Mouse (Mus musculus): ENCODE measurements at regions not wholly inside any gene's neighbourhood (a gene's known extent, or its start where the extent isn't known, plus 50 kb on each side); places are given as distances from the start of the nearest gene placed in this dataset.

DNA sequence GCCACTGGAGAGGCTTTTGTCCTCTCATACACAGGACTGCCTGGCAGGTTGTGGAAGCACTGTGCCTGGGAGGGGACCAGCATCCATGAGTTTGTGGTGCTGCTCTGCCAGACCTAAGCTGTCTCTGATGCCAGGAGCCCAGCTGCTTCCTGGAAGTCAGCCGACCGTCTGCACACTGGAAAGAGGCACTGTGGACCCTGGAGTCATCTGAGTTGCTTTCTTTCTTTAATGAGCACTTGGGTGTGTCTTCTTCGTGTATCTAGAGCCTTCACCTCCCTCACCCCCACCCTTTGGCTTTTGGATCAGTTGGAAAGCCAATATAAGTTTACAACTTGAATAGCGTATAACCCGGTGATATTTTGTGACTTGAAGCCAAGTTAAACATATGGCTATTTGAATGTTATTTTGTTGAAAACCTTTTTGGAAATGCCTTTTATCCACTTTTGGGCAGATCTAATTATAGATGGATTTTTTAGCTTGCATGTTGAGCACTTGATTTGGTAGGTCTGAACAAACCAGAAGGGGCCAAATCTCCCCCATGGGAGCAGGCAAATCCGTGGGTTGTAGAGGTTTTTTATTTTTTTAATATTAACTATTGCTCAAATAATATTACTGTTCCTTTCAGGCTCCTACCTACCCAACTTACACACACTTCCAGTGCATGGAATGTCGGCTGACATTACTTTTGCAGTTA lies 92.6 kb upstream of the Twist2 start:
- Histone ChIP-seq H3K9ac (replicated peaks; ENCODE audit: low read depth, low read length) (no peak overlapping the region), H3K36me3 (ENCODE audit: control insufficient read depth, insufficient read depth, low read length) (no peaks in the 10 kb centered on the region), H3K4me1 (ENCODE audit: control insufficient read depth, insufficient read depth, low read length) (0 out of 2 replicates have a peak, but pooled peaks cover 2% of the 10 kb centered on the region), H3K4me3 (ENCODE audit: low read depth, low read length) (no peak overlapping the region), H3K9me3 (ENCODE audit: control insufficient read depth, low read depth, low read length) (no peaks in the 10 kb centered on the region), H3K27me3 (ENCODE audit: control insufficient read depth, insufficient read depth, low read length) (no peaks in the 10 kb centered on the region), H3K4me2 (replicated peaks; ENCODE audit: low read depth, low read length) (no peak overlapping the region), H3K27ac (ENCODE audit: low read length) (no peak overlapping the region)
- WGBS: 58% methylated on average over 7 of the region's 7 CpGs
- ATAC-seq (ENCODE audit: insufficient number of reproducible peaks, insufficient read depth, low FRiP score, low read depth): no peak

DNA sequence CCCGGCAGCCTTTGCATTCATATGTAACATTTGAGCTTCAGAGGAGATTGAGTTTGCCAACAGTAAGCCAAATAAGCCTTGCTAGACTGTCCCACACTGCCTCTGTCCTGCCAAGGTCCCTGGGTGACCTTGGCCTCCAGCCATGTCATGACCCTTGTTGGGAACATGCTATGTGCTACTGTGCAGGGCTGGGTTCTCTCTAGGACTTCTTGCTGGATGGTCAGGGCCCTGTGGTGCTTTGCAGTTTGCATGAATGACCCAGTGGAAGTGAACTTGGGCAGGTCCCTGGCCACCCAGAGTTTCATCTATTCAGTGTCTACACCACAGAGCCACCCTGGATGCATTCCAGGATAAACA lies 92.0 kb upstream of the Twist2 start:
- Histone ChIP-seq H3K4me2 (replicated peaks; ENCODE audit: low read depth, low read length) (no peak overlapping the region), H3K4me1 (ENCODE audit: control insufficient read depth, insufficient read depth, low read length) (0 out of 2 replicates have a peak, but pooled peaks cover 2% of the 10 kb centered on the region)
- ATAC-seq (ENCODE audit: insufficient number of reproducible peaks, insufficient read depth, low FRiP score, low read depth): no peak

DNA sequence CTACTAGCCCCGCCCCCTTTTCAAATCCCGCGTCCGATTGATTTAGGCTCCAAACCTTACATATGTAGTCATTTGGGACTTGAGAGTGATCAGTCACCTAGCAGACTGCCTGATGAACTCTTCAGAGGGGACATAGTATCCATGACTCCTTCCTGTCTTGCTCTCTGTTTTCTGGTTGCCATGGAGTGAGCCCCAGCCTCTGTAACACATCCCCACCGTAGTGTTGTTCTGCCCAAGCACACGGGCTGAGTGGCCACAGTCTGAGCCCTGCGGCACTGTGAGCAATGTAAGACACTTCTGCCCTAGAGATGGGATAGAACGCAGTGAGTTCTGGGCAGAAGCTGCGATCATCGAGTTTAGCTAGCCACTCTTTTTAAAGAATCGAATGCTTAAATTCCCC lies 88.1 kb upstream of the Twist2 start:
- WGBS: 77% methylated on average over 11 of the region's 11 CpGs
- Histone ChIP-seq H3K4me3 (ENCODE audit: low read depth, low read length) (no peak overlapping the region), H3K36me3 (ENCODE audit: control insufficient read depth, insufficient read depth, low read length) (no peaks in the 10 kb centered on the region), H3K27me3 (ENCODE audit: control insufficient read depth, insufficient read depth, low read length) (no peaks in the 10 kb centered on the region), H3K4me2 (replicated peaks; ENCODE audit: low read depth, low read length) (no peak overlapping the region), H3K27ac (ENCODE audit: low read length) (no peak overlapping the region), H3K9ac (replicated peaks; ENCODE audit: low read depth, low read length) (no peak overlapping the region), H3K9me3 (ENCODE audit: control insufficient read depth, low read depth, low read length) (no peaks in the 10 kb centered on the region), H3K4me1 (ENCODE audit: control insufficient read depth, insufficient read depth, low read length) (0 out of 2 replicates have a peak, but pooled peaks cover 2% of the 10 kb centered on the region)
- no peak for ATAC-seq (ENCODE audit: insufficient number of reproducible peaks, insufficient read depth, low FRiP score, low read depth)

More for the DNA sequence above, 92.0 kb upstream of the Twist2 start:
- Histone ChIP-seq H3K9ac (replicated peaks; ENCODE audit: low read depth, low read length) (no peak overlapping the region), H3K4me3 (ENCODE audit: low read depth, low read length) (no peak overlapping the region), H3K27ac (ENCODE audit: low read length) (no peak overlapping the region), H3K36me3 (ENCODE audit: control insufficient read depth, insufficient read depth, low read length) (no peaks in the 10 kb centered on the region), H3K9me3 (ENCODE audit: control insufficient read depth, low read depth, low read length) (no peaks in the 10 kb centered on the region), H3K27me3 (ENCODE audit: control insufficient read depth, insufficient read depth, low read length) (no peaks in the 10 kb centered on the region)
- 87% methylated on average over 1 of the region's 1 CpGs for WGBS

DNA sequence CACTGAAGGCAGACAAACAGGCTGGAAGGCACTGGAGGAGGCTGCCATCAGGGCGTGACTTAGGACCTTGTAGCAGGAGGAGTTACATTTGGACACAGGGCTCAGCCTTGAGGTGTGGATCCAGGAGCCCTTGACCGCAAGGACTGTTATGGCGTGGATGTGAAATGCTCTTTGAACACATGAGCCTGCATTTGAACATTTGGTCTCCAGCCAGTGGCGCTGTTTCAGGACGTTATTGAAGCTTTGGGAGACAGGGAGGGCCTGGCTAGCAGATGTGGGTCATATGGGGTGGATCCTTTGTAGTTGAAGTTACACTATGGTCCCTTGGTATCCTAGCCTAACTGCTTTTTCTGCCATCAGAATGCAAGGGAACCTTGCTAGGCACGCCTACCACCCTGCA lies 87.0 kb upstream of the Twist2 start:
- H3K27ac ChIP-seq (ENCODE audit: low read length): no peak overlapping the region
- no peaks in the 10 kb centered on the region for H3K9me3 ChIP-seq (ENCODE audit: control insufficient read depth, low read depth, low read length)
- H3K4me2 ChIP-seq (replicated peaks; ENCODE audit: low read depth, low read length): no peak overlapping the region
- no peak overlapping the region for H3K4me3 ChIP-seq (ENCODE audit: low read depth, low read length)
- ATAC-seq (ENCODE audit: insufficient number of reproducible peaks, insufficient read depth, low FRiP score, low read depth): no peak
- no peaks in the 10 kb centered on the region for H3K4me1 ChIP-seq (ENCODE audit: control insufficient read depth, insufficient read depth, low read length)
- no peaks in the 10 kb centered on the region for H3K27me3 ChIP-seq (ENCODE audit: control insufficient read depth, insufficient read depth, low read length)
- no peaks in the 10 kb centered on the region for H3K36me3 ChIP-seq (ENCODE audit: control insufficient read depth, insufficient read depth, low read length)
- WGBS: 80% methylated on average over 6 of the region's 6 CpGs
- no peak overlapping the region for H3K9ac ChIP-seq (replicated peaks; ENCODE audit: low read depth, low read length)

DNA sequence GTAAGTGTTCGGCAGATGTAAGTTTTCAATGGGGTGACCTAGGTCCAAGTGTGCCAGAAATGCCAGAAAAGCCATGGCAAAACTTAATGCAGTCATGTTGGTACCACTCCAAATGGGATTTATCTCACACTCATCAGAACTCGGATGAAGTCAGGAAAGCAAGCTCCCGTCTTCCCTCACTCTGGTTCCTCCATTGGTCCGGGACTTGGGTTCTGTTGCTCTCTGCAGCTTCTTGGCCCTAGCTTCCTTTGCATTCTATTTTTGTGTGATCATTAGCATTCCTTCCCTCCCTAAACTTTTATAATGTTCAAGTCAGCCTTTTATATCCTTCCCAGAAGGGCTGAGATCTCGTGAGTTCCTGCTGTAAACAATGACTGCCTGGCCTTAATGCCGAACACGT lies 85.9 kb upstream of the Twist2 start:
- Histone ChIP-seq H3K9ac (replicated peaks; ENCODE audit: low read depth, low read length) (no peak overlapping the region), H3K36me3 (ENCODE audit: control insufficient read depth, insufficient read depth, low read length) (no peaks in the 10 kb centered on the region), H3K27me3 (ENCODE audit: control insufficient read depth, insufficient read depth, low read length) (no peaks in the 10 kb centered on the region), H3K4me3 (ENCODE audit: low read depth, low read length) (no peak overlapping the region), H3K9me3 (ENCODE audit: control insufficient read depth, low read depth, low read length) (no peaks in the 10 kb centered on the region), H3K4me2 (replicated peaks; ENCODE audit: low read depth, low read length) (no peak overlapping the region), H3K27ac (ENCODE audit: low read length) (no peak overlapping the region), H3K4me1 (ENCODE audit: control insufficient read depth, insufficient read depth, low read length) (no peaks in the 10 kb centered on the region)
- WGBS: 59% methylated on average over 7 of the region's 7 CpGs
- ATAC-seq (ENCODE audit: insufficient number of reproducible peaks, insufficient read depth, low FRiP score, low read depth): no peak

DNA sequence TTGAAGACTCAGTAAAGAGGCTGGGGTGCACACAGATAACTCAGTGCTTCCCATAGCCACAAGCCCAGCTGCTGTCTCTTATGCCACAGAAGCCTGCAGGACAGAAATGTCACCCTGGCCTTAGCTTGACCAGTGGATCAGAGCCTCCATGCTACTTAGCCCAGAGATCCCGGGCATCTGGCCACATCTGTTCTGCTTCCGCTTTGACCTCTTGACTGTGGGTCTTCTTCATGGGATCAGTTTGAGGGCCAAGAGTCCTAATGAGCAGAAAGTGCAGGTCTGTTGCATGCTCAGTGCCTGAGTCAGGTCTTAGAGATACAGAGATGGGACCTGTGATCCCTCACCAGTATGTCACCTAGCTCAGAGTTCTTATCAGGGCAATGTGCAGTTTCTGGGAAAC lies 85.5 kb upstream of the Twist2 start:
- Histone ChIP-seq H3K9me3 (ENCODE audit: control insufficient read depth, low read depth, low read length) (no peaks in the 10 kb centered on the region), H3K4me1 (ENCODE audit: control insufficient read depth, insufficient read depth, low read length) (no peaks in the 10 kb centered on the region), H3K36me3 (ENCODE audit: control insufficient read depth, insufficient read depth, low read length) (no peaks in the 10 kb centered on the region), H3K27ac (ENCODE audit: low read length) (no peak overlapping the region), H3K4me3 (ENCODE audit: low read depth, low read length) (no peak overlapping the region), H3K9ac (replicated peaks; ENCODE audit: low read depth, low read length) (no peak overlapping the region), H3K4me2 (replicated peaks; ENCODE audit: low read depth, low read length) (no peak overlapping the region), H3K27me3 (ENCODE audit: control insufficient read depth, insufficient read depth, low read length) (no peaks in the 10 kb centered on the region)
- 85% methylated on average over 2 of the region's 2 CpGs for WGBS
- no peak for ATAC-seq (ENCODE audit: insufficient number of reproducible peaks, insufficient read depth, low FRiP score, low read depth)

DNA sequence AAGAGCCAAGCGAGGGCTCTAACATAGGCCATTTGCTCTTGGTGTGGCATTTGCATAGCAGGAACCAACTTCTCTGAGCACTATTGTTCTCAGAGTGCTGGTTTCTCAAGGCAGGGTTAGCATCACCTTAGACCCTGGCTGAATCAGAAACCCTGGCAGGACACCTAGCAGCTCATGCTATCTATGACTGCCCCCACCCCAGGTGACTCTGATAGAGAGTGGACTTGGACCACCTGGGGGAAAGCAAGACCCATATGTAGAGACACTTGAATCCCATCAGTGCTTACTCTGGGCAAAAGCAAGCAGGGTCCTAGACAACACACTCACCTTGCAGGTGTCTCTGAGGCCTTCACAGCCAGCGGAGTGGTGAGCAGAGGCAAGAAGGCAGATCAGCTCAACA lies 84.4 kb upstream of the Twist2 start:
- no peak overlapping the region for H3K9ac ChIP-seq (replicated peaks; ENCODE audit: low read depth, low read length)
- WGBS: 91% methylated on average over 2 of the region's 2 CpGs
- no peaks in the 10 kb centered on the region for H3K9me3 ChIP-seq (ENCODE audit: control insufficient read depth, low read depth, low read length)
- no peak overlapping the region for H3K4me2 ChIP-seq (replicated peaks; ENCODE audit: low read depth, low read length)
- no peaks in the 10 kb centered on the region for H3K27me3 ChIP-seq (ENCODE audit: control insufficient read depth, insufficient read depth, low read length)
- H3K4me3 ChIP-seq (ENCODE audit: low read depth, low read length): no peak overlapping the region
- ATAC-seq (ENCODE audit: insufficient number of reproducible peaks, insufficient read depth, low FRiP score, low read depth): no peak
- H3K36me3 ChIP-seq (ENCODE audit: control insufficient read depth, insufficient read depth, low read length): no peaks in the 10 kb centered on the region
- H3K4me1 ChIP-seq (ENCODE audit: control insufficient read depth, insufficient read depth, low read length): no peaks in the 10 kb centered on the region
- no peak overlapping the region for H3K27ac ChIP-seq (ENCODE audit: low read length)

DNA sequence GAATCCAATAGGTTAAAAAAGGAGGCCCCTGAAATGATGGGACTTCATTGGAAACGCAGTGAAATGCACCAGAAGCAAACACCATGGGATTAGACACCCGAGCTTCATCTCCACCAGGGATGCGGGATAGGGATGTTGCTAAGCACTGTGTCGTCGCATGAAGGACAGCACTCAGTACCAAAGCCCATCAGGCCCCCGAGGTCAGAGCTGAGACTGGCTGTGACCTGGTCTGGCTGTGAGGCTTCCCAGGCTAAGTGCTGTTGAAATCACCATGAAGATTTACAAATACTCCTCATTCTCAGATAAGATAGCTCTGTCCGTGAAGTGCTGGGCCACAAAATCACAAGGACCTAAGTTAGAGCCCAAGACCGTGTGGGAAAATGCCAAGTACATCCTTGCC lies 83.3 kb upstream of the Twist2 start:
- Histone ChIP-seq H3K9me3 (ENCODE audit: control insufficient read depth, low read depth, low read length) (no peaks in the 10 kb centered on the region), H3K27ac (ENCODE audit: low read length) (no peak overlapping the region), H3K4me1 (ENCODE audit: control insufficient read depth, insufficient read depth, low read length) (no peaks in the 10 kb centered on the region), H3K36me3 (ENCODE audit: control insufficient read depth, insufficient read depth, low read length) (no peaks in the 10 kb centered on the region), H3K9ac (replicated peaks; ENCODE audit: low read depth, low read length) (no peak overlapping the region), H3K4me2 (replicated peaks; ENCODE audit: low read depth, low read length) (no peak overlapping the region), H3K27me3 (ENCODE audit: control insufficient read depth, insufficient read depth, low read length) (no peaks in the 10 kb centered on the region), H3K4me3 (ENCODE audit: low read depth, low read length) (no peak overlapping the region)
- no peak for ATAC-seq (ENCODE audit: insufficient number of reproducible peaks, insufficient read depth, low FRiP score, low read depth)
- 65% methylated on average over 8 of the region's 8 CpGs for WGBS

DNA sequence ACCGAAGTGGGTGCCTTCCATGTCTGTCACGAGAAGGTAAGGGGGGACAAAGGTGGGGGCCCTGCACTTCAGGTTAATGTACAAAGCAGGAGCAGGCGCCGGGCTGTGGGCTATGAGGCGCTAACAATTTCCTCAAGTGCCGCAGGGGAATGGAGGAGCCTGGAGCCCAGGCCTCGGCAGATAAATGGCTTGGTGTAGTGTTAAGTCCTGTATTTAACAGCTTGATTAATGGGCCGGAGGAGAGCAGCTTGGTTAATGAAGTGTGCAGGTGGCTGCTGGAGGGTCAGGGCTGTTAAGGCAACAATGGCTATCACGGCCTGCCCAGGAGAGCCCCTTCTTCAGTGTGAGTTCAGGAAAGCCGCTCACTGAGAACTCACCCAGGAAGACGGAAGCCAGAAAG lies 72.0 kb upstream of the Twist2 start:
- ATAC-seq (ENCODE audit: insufficient number of reproducible peaks, insufficient read depth, low FRiP score, low read depth): no peak
- no peaks in the 10 kb centered on the region for H3K9me3 ChIP-seq (ENCODE audit: control insufficient read depth, low read depth, low read length)
- H3K9ac ChIP-seq (replicated peaks; ENCODE audit: low read depth, low read length): no peak overlapping the region
- no peaks in the 10 kb centered on the region for H3K36me3 ChIP-seq (ENCODE audit: control insufficient read depth, insufficient read depth, low read length)
- no peak overlapping the region for H3K4me2 ChIP-seq (replicated peaks; ENCODE audit: low read depth, low read length)
- H3K27ac ChIP-seq (ENCODE audit: low read length): no peak overlapping the region
- 44% methylated on average over 11 of the region's 11 CpGs for WGBS
- no peak overlapping the region for H3K4me3 ChIP-seq (ENCODE audit: low read depth, low read length)
- no peaks in the 10 kb centered on the region for H3K27me3 ChIP-seq (ENCODE audit: control insufficient read depth, insufficient read depth, low read length)
- no peaks in the 10 kb centered on the region for H3K4me1 ChIP-seq (ENCODE audit: control insufficient read depth, insufficient read depth, low read length)
